Mouse (Mus musculus): ENCODE results near the gene Plcg2.

DNA sequence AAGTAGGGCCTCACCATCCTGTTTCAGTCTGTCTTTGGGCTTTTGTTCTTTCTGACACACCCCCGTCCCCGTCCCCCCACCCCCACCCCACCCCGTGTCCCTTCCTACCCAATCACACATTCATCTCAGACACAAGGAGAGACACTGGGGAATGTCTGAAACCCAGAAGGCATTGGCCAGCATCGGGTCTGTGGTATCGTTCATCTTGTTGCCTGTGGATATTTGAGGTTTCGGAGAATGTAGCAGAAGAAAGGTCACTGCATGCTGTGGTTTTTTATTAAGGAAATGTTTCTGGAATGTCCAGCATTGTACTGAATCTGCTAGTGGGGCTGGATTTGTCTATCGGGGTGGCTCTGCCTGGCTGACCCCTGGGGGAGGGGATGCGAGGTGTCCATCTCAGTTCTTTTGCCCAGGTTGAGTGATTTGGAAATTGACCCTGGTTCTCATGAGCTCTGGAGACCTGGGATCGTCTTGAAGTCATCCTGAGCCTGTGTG, 78.2 kb downstream of the Plcg2 start:
- TF ChIP-seq CTCF (IDR thresholded peaks at IDR 0.05) (no peak), EP300 (IDR thresholded peaks at IDR 0.05) (no peak)

Measured in lung, postnatal 0 days (tissue).